Mouse (Mus musculus) kidney, adult 2 months (tissue): Measurements from ENCODE around the gene Psmb10.
"Not testable (repeated sequence)": the region's sequence is repeated elsewhere in the genome, so short reads cannot be mapped to it uniquely, and the experiment has no call there.

ENCODE experiments used
- CTCF ChIP-seq: fragments of 200-500 bp; conservative IDR thresholded peaks from 2 replicates; pipeline ENCODE4 v1.5.1; 2011; ENCODE audit warnings: low read depth, mild to moderate bottlenecking, control low read depth, low read length, moderate library complexity, mixed read lengths; ENCODE audit not compliant: insufficient read depth, insufficient read length
- POLR2A ChIP-seq: fragments of 200-500 bp; IDR thresholded peaks from one replicate; pipeline ENCODE4 v1.6.1; 2011; ENCODE audit warnings: low read depth, low read length, control low read depth

GRCm38 (mm10) chr8:105983406-105983805 is 45.2 kb upstream of the Psmb10 start:
- not testable (repeated sequence) for TF ChIP-seq CTCF, POLR2A
